Mouse (Mus musculus) G1E (cell line): ENCODE results near the gene Srebf1.

ENCODE experiments used
- CTCF ChIP-seq: IDR thresholded peaks from 2 replicates; pipeline ENCODE4 v1.5.1; 2012; ENCODE audit warnings: low read depth, low read length, inconsistent platforms, mixed read lengths
- GATA1 ChIP-seq: IDR thresholded peaks from 2 replicates; pipeline ENCODE4 v1.6.1; 2012; ENCODE audit warnings: borderline replicate concordance, low read length, inconsistent platforms, mixed read lengths
- GATA2 ChIP-seq: IDR thresholded peaks from 2 replicates; pipeline ENCODE4 v1.6.1; 2012; ENCODE audit warnings: low read depth, low read length, inconsistent platforms, borderline replicate concordance
- POLR2AphosphoS5 ChIP-seq: IDR thresholded peaks from 2 replicates; pipeline ENCODE4 v1.6.1; 2012; ENCODE audit warnings: low read depth, low read length, inconsistent platforms; ENCODE audit not compliant: insufficient replicate concordance
- TAL1 ChIP-seq: conservative IDR thresholded peaks from 2 replicates; pipeline ENCODE4 v1.6.1; 2012; ENCODE audit warnings: low read depth, low read length, inconsistent platforms, mixed read lengths

DNA sequence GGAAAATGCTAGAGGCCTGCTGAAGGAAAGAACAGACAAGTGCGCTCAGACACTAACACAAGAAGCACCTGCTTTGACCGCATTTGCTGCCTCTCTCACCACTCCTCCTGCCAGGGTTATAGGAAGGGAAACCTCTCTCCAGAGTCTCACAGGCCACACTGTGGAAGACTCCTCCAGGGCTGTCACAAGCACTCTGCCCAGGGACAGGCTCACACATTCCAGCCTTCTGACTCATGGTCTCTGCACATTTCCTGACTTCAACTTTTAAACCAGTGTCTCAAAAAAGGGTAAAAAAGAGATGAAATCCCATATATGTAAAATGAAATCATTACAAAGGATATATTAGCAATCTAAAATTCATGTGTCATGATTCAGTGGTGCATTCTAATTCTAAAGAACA, 31.2 kb upstream of the Srebf1 start:
- TF ChIP-seq CTCF, result no peak
- no peak for TF ChIP-seq TAL1
- TF ChIP-seq GATA1, result no peak
- TF ChIP-seq POLR2AphosphoS5, result no peak
- TF ChIP-seq GATA2, result no peak
